Mouse (Mus musculus): ENCODE results near the gene Sgo2b.
"Not testable (repeated sequence)": the region's sequence is repeated elsewhere in the genome, so short reads cannot be mapped to it uniquely, and the experiment has no call there.

Gene Sgo2b

GRCm38 (mm10) chr8:63951626-63952377 lies at the start of gene Sgo2b:
Gene Sgo2b, minus strand, starts transcription at chr8:63952248.
- peak; percentile 49 for DNase-seq (ENCODE audit: low spot score)

GRCm38 (mm10) chr8:63970612-63971391 lies 18.8 kb upstream of the Sgo2b start:
- peak; percentile 43 for DNase-seq (ENCODE audit: low spot score)

- DNase-seq (ENCODE audit: low spot score) = no peak
Observed at GRCm38 (mm10) chr8:63961032-63961785, 9.2 kb upstream of the Sgo2b start.

GRCm38 (mm10) chr8:63953802-63954201 lies 1.8 kb upstream of the Sgo2b start:
- DNase-seq (ENCODE audit: low spot score) = not testable (repeated sequence)

- DNase-seq (ENCODE audit: low spot score) = no peak
Observed at GRCm38 (mm10) chr8:63933171-63933570, 18.9 kb downstream of the Sgo2b start.

- DNase-seq (ENCODE audit: low spot score) = no peak
Observed at GRCm38 (mm10) chr8:63929301-63930097, 22.5 kb downstream of the Sgo2b start.

- DNase-seq (ENCODE audit: low spot score) = no peak
Observed at GRCm38 (mm10) chr8:63921257-63921960, 30.6 kb downstream of the Sgo2b start.

GRCm38 (mm10) chr8:63895096-63895495 lies 57.0 kb downstream of the Sgo2b start:
- DNase-seq (ENCODE audit: low spot score) = no peak

GRCm38 (mm10) chr8:63878353-63878752 lies 73.7 kb downstream of the Sgo2b start:
- DNase-seq (ENCODE audit: low spot score) = no peak

GRCm38 (mm10) chr8:63877393-63877792 lies 74.7 kb downstream of the Sgo2b start:
- peak; percentile 77 for DNase-seq (ENCODE audit: low spot score)

GRCm38 (mm10) chr8:63876949-63877348 lies 75.1 kb downstream of the Sgo2b start:
- no peak for DNase-seq (ENCODE audit: low spot score)
